Mouse (Mus musculus) heart, postnatal 0 days (tissue): ENCODE data around the gene Map2k2.

Source experiments
- CTCF ChIP-seq: IDR thresholded peaks from 2 replicates; pipeline ENCODE4 v1.5.1; 2016; ENCODE audit warnings: antibody characterized with exemption, control low read depth, low read depth
- EP300 ChIP-seq: IDR thresholded peaks from 2 replicates; pipeline ENCODE4 v1.6.1; 2016; ENCODE audit warnings: antibody characterized with exemption, low read depth

DNA sequence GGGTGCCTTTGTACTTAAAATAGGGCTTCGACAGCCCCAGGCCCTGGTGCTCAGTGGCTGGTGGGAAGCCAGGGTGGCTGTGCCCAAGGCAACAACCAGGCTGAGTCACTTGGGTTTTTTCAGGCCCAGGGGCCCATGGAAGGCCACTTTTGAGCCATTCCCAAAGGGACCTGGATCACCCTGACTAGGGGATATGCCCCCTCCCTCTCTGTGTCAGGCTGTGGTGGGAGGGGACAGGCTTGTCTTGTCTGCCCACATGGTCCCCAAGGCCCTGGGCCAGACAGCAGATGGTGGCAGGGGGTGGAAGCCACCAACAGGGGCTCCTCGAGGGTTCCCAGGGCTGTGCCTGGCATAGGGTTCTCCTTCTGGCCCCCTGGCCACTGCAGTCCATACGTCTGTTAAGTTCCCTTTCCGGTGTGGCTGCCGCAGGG, 36.9 kb downstream of the Map2k2 start:
- no peak for TF ChIP-seq CTCF
- no peak for TF ChIP-seq EP300
